Mouse (Mus musculus) forebrain, embryonic 14.5 days (tissue): Measurements from ENCODE around the gene Hvcn1. TPM values are rescaled to one million over a fixed set of nuclear protein-coding genes. Genes with fewer than 3 reads are reported as not detected.
"Not testable (repeated sequence)": the region's sequence is repeated elsewhere in the genome, so short reads cannot be mapped to it uniquely, and the experiment has no call there.

ENCODE experiments used
- ATAC-seq: fragments of 200-750 bp; cut with Nextera tagmentation; 2 replicates; pipeline ENCODE4 v1.8.0; 2017; ENCODE audit warnings: mild to moderate bottlenecking, moderate library complexity
- DNase-seq: peaks from one replicate; pipeline ENCODE4 v3.0.0-alpha.2; 2015; ENCODE audit warnings: low spot score
- H3K27ac ChIP-seq: fragments of 300-500 bp; sonication (generic); 2 replicates; pipeline ENCODE4 v1.5.1; 2014; ENCODE audit warnings: low read depth, mild to moderate bottlenecking, control low read depth, low read length, moderate library complexity
- H3K27me3 ChIP-seq: fragments of 300-500 bp; sonication (generic); replicated peaks from 2 replicates; pipeline ENCODE4 v1.6.1; 2014; ENCODE audit warnings: low read length, control low read depth, mixed read lengths; ENCODE audit not compliant: control insufficient read depth, insufficient read depth
- H3K36me3 ChIP-seq: fragments of 300-500 bp; sonication (generic); 2 replicates; pipeline ENCODE4 v1.6.1; 2014; ENCODE audit warnings: low read length, control low read depth; ENCODE audit not compliant: control insufficient read depth, insufficient read depth
- H3K4me1 ChIP-seq: fragments of 300-500 bp; sonication (generic); 2 replicates; pipeline ENCODE4 v1.6.1; 2014; ENCODE audit warnings: antibody characterized with exemption, low read length, control low read depth; ENCODE audit not compliant: control insufficient read depth, insufficient read depth
- H3K4me2 ChIP-seq: fragments of 300-500 bp; sonication (generic); 2 replicates; pipeline ENCODE4 v1.6.1; 2014; ENCODE audit warnings: mild to moderate bottlenecking, control low read depth, low read length
- H3K4me3 ChIP-seq: fragments of 300-500 bp; sonication (generic); 2 replicates; pipeline ENCODE4 v1.5.1; 2014; ENCODE audit warnings: low read depth, low read length, control low read depth
- H3K9ac ChIP-seq: fragments of 300-500 bp; sonication (generic); 2 replicates; pipeline ENCODE4 v1.6.1; 2014; ENCODE audit warnings: mild to moderate bottlenecking, low read length, control low read depth, moderate library complexity
- H3K9me3 ChIP-seq: fragments of 300-500 bp; sonication (generic); replicated peaks from 2 replicates; pipeline ENCODE4 v1.6.1; 2016; ENCODE audit warnings: low read length, control low read depth, mixed read lengths; ENCODE audit not compliant: control insufficient read depth
- WGBS: fragments of 180-500 bp; shearing (Covaris S2); extraction: QIAGEN DNeasy Blood & Tissue Kit; methylation state at CpG from one replicate; pipeline ENCODE4 v1.1.7; 2014; 5-methylcytosine and 5-hydroxymethylcytosine counted together
- polyA plus RNA-seq: library from polyadenylated mRNA; unstranded; fragments of >200 nt; fragmentation: Nextera tagmentation; extraction: Ambion mirVana; gene quantifications from 2 replicates; pipeline ENCODE4 v1.2.1, GENCODE M21; 2014

The Hvcn1 gene
- polyA plus RNA-seq, 1 experiment from 2014 or later: 2.4 TPM

DNA sequence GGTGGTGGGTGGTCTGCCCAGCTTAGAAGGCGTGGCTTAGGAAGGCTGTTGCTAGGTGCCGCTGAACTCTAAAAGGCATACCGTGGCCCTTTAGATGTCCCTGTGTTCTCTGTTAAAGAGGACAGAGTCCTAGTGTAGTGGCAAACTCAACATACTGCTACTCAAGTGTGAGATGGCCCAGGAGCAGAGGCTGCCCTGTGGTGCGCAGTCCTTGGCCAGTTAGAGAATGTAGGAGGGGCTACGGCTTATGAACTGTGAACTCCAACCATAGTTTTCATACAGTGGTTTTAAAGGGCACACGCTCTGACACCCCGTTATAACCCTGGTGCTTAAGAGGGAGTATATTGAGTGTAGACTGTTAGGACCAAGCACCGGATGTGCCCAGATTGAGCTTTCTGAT is 35.5 kb upstream of the Hvcn1 start:
- 94% methylated on average over 8 of the region's 8 CpGs for WGBS
- no peak overlapping the region for H3K4me2 ChIP-seq

DNA sequence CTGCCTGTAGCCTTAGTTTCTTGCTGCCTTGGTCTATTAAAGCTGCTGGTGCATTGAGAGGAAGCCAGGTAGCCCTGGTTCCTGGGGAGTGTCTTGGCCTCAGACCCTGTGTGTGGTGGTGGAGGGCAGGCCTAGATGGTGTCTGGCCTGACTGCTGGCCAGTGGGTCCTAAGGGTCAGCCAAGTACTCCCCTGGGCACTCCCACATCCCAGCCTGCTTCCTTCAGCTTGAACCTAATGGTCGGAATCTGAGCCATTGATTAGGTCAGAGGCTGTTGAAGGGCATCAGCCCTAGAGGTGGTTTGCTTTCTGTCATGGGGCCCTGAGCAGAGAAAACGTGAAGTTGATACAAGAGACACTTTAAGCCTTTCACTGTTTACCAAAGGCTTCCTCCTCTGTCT is 31.2 kb upstream of the Hvcn1 start:
- WGBS: 80% methylated on average over 2 of the region's 2 CpGs

More for the DNA sequence above, 35.5 kb upstream of the Hvcn1 start:
- DNase-seq: no peak
- Histone ChIP-seq H3K4me3 (no peak overlapping the region), H3K36me3 (peaks cover 77% of the 10 kb centered on the region), H3K4me1 (peaks cover 9% of the 10 kb centered on the region), H3K9me3 (no peaks in the 10 kb centered on the region), H3K27me3 (no peaks in the 10 kb centered on the region), H3K9ac (no peak overlapping the region), H3K27ac (no peak overlapping the region)
- no peak for ATAC-seq

DNA sequence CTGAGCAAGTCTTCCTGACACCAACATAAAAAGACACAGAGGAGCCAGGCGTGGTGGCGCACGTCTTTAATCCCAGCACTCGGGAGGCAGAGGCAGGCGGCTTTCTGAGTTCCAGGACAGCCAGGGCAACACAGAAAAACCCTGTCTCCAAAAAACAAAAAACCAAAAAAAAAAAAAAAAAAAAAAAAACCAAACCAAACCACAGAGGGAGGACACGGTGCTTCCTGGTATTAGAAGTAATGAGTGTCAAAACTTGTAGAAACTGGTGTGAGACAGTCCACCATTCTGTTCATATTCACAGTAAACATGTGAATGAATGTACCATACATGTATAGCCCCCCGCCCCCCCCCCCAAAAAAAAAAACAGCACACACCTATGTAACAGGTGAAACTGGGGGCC is 30.6 kb upstream of the Hvcn1 start:
- Histone ChIP-seq H3K4me3 (no peak overlapping the region), H3K9ac (no peak overlapping the region), H3K27me3 (no peaks in the 10 kb centered on the region), H3K27ac (no peak overlapping the region), H3K9me3 (no peaks in the 10 kb centered on the region), H3K4me1 (no peaks in the 10 kb centered on the region), H3K36me3 (peaks cover 58% of the 10 kb centered on the region), H3K4me2 (no peak overlapping the region)
- ATAC-seq (no peak), DNase-seq (no peak)
- 88% methylated on average over 7 of the region's 7 CpGs for WGBS

More for the DNA sequence above, 31.2 kb upstream of the Hvcn1 start:
- Histone ChIP-seq H3K27me3 (no peaks in the 10 kb centered on the region), H3K9me3 (no peaks in the 10 kb centered on the region), H3K4me2 (no peak overlapping the region), H3K4me1 (no peaks in the 10 kb centered on the region), H3K9ac (no peak overlapping the region), H3K36me3 (peaks cover 63% of the 10 kb centered on the region), H3K27ac (no peak overlapping the region), H3K4me3 (no peak overlapping the region)
- no peak for ATAC-seq
- no peak for DNase-seq

DNA sequence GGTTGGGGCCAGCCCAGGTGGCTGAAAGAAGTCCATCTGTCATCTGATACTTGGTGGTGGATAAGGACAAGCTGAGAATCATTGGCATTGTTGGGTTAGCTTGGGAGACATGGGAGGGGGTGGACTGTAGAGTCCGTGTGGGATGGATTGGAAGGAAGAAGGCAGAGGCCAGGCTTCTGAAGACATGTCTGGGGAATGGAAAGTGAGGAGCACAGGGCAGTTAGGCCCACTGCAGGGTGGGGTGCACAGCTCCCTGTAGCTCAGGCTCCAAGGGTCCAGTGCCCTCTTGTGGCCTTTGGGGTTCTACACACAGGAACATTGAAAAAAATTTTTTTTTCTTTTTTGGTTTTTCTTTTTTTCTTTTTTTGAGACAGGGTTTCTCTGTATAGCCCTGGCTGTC is 30.2 kb upstream of the Hvcn1 start:
- H3K27ac ChIP-seq: no peak overlapping the region
- 32% methylated on average over 1 of the region's 1 CpGs for WGBS
- ATAC-seq (peak; percentile 26; the same call in 1 of the 2 replicates), DNase-seq (peak; percentile 47)
- no peak overlapping the region for H3K4me3 ChIP-seq
- H3K9ac ChIP-seq: no peak overlapping the region
- peaks cover 53% of the 10 kb centered on the region for H3K36me3 ChIP-seq
- H3K9me3 ChIP-seq: no peaks in the 10 kb centered on the region
- no peaks in the 10 kb centered on the region for H3K4me1 ChIP-seq
- no peaks in the 10 kb centered on the region for H3K27me3 ChIP-seq
- H3K4me2 ChIP-seq: no peak overlapping the region

DNA sequence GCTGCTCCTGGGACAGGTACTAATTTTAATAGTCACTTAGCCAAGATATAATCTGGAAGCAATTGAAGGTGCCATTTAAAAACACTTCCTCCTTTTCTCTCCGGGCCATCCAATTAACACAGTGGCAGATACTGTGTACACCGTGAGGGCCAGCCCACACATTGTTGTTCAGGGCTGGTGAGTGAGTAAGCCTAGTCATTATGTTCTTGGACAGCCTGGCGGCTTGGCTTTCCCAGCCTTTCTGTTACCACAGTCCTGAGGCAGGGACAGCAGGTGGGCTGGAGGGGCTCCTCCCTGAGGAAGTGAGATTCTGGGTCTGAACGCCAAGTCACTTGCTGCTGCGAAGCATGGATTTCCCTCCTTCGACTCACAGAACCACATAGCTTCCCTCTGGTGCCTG is 26.9 kb upstream of the Hvcn1 start:
- Histone ChIP-seq H3K36me3 (peaks cover 29% of the 10 kb centered on the region), H3K4me3 (no peak overlapping the region), H3K27me3 (no peaks in the 10 kb centered on the region), H3K9me3 (no peaks in the 10 kb centered on the region), H3K4me2 (no peak overlapping the region), H3K4me1 (no peaks in the 10 kb centered on the region), H3K9ac (no peak overlapping the region), H3K27ac (no peak overlapping the region)
- DNase-seq: no peak
- ATAC-seq: no peak
- WGBS: 29% methylated on average over 6 of the region's 6 CpGs

DNA sequence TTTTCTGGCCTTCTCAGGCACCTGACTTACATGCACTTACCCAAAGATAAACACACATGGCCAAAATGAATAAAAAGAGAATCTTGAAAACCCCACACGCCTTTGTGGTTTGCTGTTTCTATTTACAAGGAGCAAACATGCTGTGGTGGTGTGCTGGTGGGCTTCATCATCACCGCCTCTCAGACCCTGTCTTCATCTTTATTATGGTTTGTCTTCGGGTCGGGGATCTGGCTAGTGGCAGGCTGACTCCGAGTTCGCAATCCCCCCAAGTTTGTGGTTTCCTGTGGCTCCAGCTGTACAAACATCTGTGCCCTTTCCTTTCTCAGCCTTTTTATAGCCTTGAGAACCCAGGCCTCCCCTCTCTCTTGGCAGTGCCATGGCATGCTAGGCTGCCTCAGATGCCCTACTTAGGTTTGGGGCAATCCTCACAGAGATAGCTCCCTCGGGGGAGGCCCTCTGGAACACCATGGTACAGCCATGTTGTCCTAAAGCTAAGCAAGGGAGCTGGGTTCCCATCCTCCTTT is 22.3 kb upstream of the Hvcn1 start:
- Histone ChIP-seq H3K9me3 (no peaks in the 10 kb centered on the region), H3K27me3 (no peaks in the 10 kb centered on the region), H3K36me3 (no peaks in the 10 kb centered on the region), H3K4me1 (no peaks in the 10 kb centered on the region), H3K4me2 (no peak overlapping the region), H3K4me3 (no peak overlapping the region), H3K9ac (no peak overlapping the region), H3K27ac (no peak overlapping the region)
- ATAC-seq (no peak), DNase-seq (no peak)
- WGBS: 93% methylated on average over 7 of the region's 7 CpGs

DNA sequence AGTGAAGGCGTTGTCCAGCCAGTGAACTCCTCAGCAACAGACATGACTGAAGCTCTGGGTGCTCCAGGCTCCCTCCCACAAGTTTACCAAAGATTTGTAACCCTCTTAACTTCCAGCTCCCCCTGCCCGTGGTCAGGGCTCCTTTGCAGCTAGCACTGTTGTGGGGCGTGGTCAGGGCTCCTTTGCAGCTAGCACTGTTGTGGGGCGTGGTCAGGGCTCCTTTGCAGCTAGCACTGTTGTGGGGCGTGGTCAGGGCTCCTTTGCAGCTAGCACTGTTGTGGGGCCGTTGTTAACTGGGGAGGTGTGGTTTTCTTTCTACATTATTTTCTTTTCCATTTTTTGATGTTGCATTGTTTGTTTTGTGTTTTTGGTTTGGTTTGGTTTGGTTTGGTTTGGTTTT is 21.7 kb upstream of the Hvcn1 start:
- not testable (repeated sequence) for H3K9ac ChIP-seq, H3K9me3 ChIP-seq, H3K4me2 ChIP-seq, H3K27me3 ChIP-seq, H3K36me3 ChIP-seq, H3K4me3 ChIP-seq, DNase-seq, H3K4me1 ChIP-seq, ATAC-seq, H3K27ac ChIP-seq
- 93% methylated on average over 6 of the region's 6 CpGs for WGBS

DNA sequence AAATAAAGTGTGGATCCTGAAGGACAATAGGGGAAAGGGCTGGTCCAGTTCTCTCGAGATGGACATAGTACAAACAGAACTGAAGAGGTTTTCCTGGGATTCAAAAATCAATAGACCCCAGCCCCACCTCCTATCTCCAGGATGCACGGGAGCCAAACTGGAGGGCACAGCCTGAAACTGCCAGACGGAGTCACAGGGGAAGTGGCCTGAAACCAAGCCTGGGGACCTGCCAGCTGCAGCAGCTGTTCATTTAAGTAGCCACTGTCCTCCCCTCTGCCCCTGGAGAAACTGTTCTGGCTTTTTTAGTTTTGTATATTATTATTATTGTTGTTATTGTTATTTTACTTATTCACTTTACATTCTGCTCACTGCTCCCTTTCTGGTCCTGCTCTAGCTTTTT is 17.5 kb upstream of the Hvcn1 start:
- no peak overlapping the region for H3K27ac ChIP-seq
- H3K36me3 ChIP-seq: no peaks in the 10 kb centered on the region
- ATAC-seq: no peak
- no peak overlapping the region for H3K9ac ChIP-seq
- no peak for DNase-seq
- no peaks in the 10 kb centered on the region for H3K27me3 ChIP-seq
- H3K4me1 ChIP-seq: no peaks in the 10 kb centered on the region
- H3K9me3 ChIP-seq: no peaks in the 10 kb centered on the region
- H3K4me2 ChIP-seq: no peak overlapping the region
- H3K4me3 ChIP-seq: no peak overlapping the region
- 55% methylated on average over 3 of the region's 3 CpGs for WGBS

DNA sequence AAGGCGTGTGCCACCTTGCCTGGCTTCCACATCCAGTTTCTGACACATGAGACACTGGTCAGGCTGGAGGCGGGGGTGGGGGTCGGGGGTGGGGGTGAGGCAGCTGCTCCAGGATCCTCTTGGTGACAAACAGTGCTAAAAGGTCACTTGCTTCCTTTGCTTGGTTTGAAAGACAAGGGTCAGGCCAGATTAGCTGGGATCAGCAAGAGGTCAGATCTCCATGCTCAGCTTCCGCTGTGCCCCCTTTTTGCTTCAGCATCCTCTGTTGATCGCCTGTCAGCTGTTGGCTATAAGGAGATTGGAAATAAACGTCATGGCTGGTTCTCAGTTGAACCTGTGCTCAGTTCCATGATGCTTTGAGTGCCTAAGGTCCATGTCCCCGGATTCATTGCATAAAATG is 16.1 kb upstream of the Hvcn1 start:
- ATAC-seq: no peak
- H3K9ac ChIP-seq: no peak overlapping the region
- WGBS: 71% methylated on average over 7 of the region's 7 CpGs

More for the DNA sequence above, 16.1 kb upstream of the Hvcn1 start:
- no peaks in the 10 kb centered on the region for H3K36me3 ChIP-seq
- H3K4me1 ChIP-seq: no peaks in the 10 kb centered on the region
- no peaks in the 10 kb centered on the region for H3K9me3 ChIP-seq
- no peak overlapping the region for H3K27ac ChIP-seq
- H3K4me3 ChIP-seq: no peak overlapping the region
- no peak for DNase-seq
- H3K4me2 ChIP-seq: no peak overlapping the region
- no peaks in the 10 kb centered on the region for H3K27me3 ChIP-seq
